Mouse (Mus musculus) MEL (cell line): ENCODE data around the gene Pld4.

ENCODE experiments used
- BHLHE40 ChIP-seq: IDR thresholded peaks from 2 replicates; pipeline ENCODE4 v1.6.1; 2012; ENCODE audit warnings: low read depth, mild to moderate bottlenecking, inconsistent platforms, low read length, improper control_type of control experiment, borderline replicate concordance
- CHD1 ChIP-seq: IDR thresholded peaks from 2 replicates; pipeline ENCODE4 v1.6.1; 2012; ENCODE audit warnings: low read depth, mild to moderate bottlenecking, inconsistent platforms, low read length, improper control_type of control experiment
- CHD2 ChIP-seq: IDR thresholded peaks from 2 replicates; pipeline ENCODE4 v1.6.1; 2011; ENCODE audit warnings: low read length, improper control_type of control experiment
- CTCF ChIP-seq, 3 experiments: IDR thresholded peaks in 2 of 3; conservative IDR thresholded peaks in 1 of 3; 2 replicates each; pipeline ENCODE4 v1.5.1; 2011 to 2012; ENCODE audit warnings: low read length in 3 of 3, low read depth in 2 of 3, mild to moderate bottlenecking in 2 of 3, improper control_type of control experiment in 1 of 3, inconsistent platforms in 1 of 3, mixed read lengths in 1 of 3, moderate library complexity in 1 of 3; ENCODE audit not compliant: control insufficient read depth in 1 of 3, insufficient read depth in 1 of 3, poor library complexity in 1 of 3, severe bottlenecking in 1 of 3
- E2F4 ChIP-seq: IDR thresholded peaks from 2 replicates; pipeline ENCODE4 v1.6.1; 2011; ENCODE audit warnings: low read depth, low read length, improper control_type of control experiment, borderline replicate concordance
- EP300 ChIP-seq, 2 experiments: IDR thresholded peaks; 2 replicates each; pipeline ENCODE4 v1.6.1; 2011; ENCODE audit warnings: improper control_type of control experiment in 2 of 2, low read length in 2 of 2, low read depth in 1 of 2, mild to moderate bottlenecking in 1 of 2
- ETS1 ChIP-seq: IDR thresholded peaks from 2 replicates; pipeline ENCODE4 v1.6.1; 2012; ENCODE audit warnings: low read depth, mild to moderate bottlenecking, inconsistent platforms, low read length, improper control_type of control experiment, moderate library complexity
- HCFC1 ChIP-seq: IDR thresholded peaks from 2 replicates; pipeline ENCODE4 v1.6.1; 2012; ENCODE audit warnings: low read depth, mild to moderate bottlenecking, inconsistent platforms, low read length, improper control_type of control experiment, moderate library complexity
- MAX ChIP-seq: IDR thresholded peaks from 2 replicates; pipeline ENCODE4 v1.6.1; 2011; ENCODE audit warnings: low read length, improper control_type of control experiment
- NELFE ChIP-seq: IDR thresholded peaks from 2 replicates; pipeline ENCODE4 v1.6.1; 2011; ENCODE audit warnings: low read depth, low read length, improper control_type of control experiment
- POLR2A ChIP-seq, 2 experiments: IDR thresholded peaks; 2 replicates each; pipeline ENCODE4 v1.6.1; 2011 to 2012; ENCODE audit warnings: low read length in 2 of 2, mild to moderate bottlenecking in 2 of 2, control low read depth in 1 of 2, improper control_type of control experiment in 1 of 2, low read depth in 1 of 2, moderate library complexity in 1 of 2; ENCODE audit not compliant: control insufficient read depth in 1 of 2, insufficient read depth in 1 of 2, poor library complexity in 1 of 2
- POLR2AphosphoS5 ChIP-seq: IDR thresholded peaks from 2 replicates; pipeline ENCODE4 v1.6.1; 2012; ENCODE audit warnings: low read depth, borderline replicate concordance, mild to moderate bottlenecking, inconsistent platforms, low read length, moderate library complexity, mixed read lengths
- RAD21 ChIP-seq: IDR thresholded peaks from 2 replicates; pipeline ENCODE4 v1.6.1; 2011; ENCODE audit warnings: mild to moderate bottlenecking, low read depth, low read length, improper control_type of control experiment
- UBTF ChIP-seq: IDR thresholded peaks from 2 replicates; pipeline ENCODE4 v1.6.1; 2012; ENCODE audit warnings: low read depth, mild to moderate bottlenecking, inconsistent platforms, low read length, improper control_type of control experiment, moderate library complexity, borderline replicate concordance; ENCODE audit not compliant: insufficient read depth

- TF ChIP-seq POLR2A (IDR thresholded peaks at IDR 0.05; ENCODE audit: control insufficient read depth in 1 of 2, insufficient read depth in 1 of 2, low read depth in 1 of 2, low read length in 2 of 2, poor library complexity in 1 of 2) = no peak
- no peak for TF ChIP-seq E2F4
- TF ChIP-seq BHLHE40 = no peak
- TF ChIP-seq HCFC1 = no peak
- no peak for TF ChIP-seq CHD2
- TF ChIP-seq CTCF (IDR thresholded peaks at IDR 0.05 in 2 of 3, conservative IDR thresholded peaks at IDR 0.05 in 1 of 3; ENCODE audit: control insufficient read depth in 1 of 3, insufficient read depth in 1 of 3, low read depth in 2 of 3, low read length in 3 of 3, poor library complexity in 1 of 3, severe bottlenecking in 1 of 3) = no peak
- TF ChIP-seq EP300 (IDR thresholded peaks at IDR 0.05; ENCODE audit: low read depth in 1 of 2, low read length in 2 of 2) = no peak
- TF ChIP-seq RAD21 = no peak
- no peak for TF ChIP-seq ETS1
- TF ChIP-seq NELFE = no peak
- TF ChIP-seq POLR2AphosphoS5 = no peak
- TF ChIP-seq CHD1 = no peak
- TF ChIP-seq UBTF = no peak
- TF ChIP-seq MAX = no peak
These were observed 34.5 kb downstream of the Pld4 start for GRCm38 (mm10) chr12:112794998-112795397.
